Comparison of ENCODE assay signal across 8 mouse cellular contexts in genomic region chr5:140505208-140505780, GRCm38 (mm10). TPM values are rescaled to one million over a fixed set of nuclear protein-coding genes. Genes with fewer than 3 reads are reported as not detected.
A peak's percentile ranks its signal among the peaks of the same experiment; 100 is the strongest.
DNase-seq lines count a peak whose midpoint lies in the region; ATAC-seq lines count a peak whose summit lies in the region.

Chst12 (plus strand) TSS chr5:140505550.

- H3K27me3 ChIP-seq in heart, embryonic 14.5 days (ENCODE audit: control insufficient read depth, insufficient read depth, low read length), result no peaks in the 10 kb centered on the region
- no peaks in the 10 kb centered on the region for H3K27me3 ChIP-seq in liver, embryonic 13.5 days
- H3K27me3 ChIP-seq in stomach, embryonic 16.5 days (ENCODE audit: control insufficient read depth, insufficient read depth, low read length), result no peaks in the 10 kb centered on the region

- H3K36me3 ChIP-seq in heart, embryonic 14.5 days (ENCODE audit: control insufficient read depth, insufficient read depth, low read length), result no peaks in the 10 kb centered on the region
- H3K36me3 ChIP-seq in liver, embryonic 13.5 days, result no peaks in the 10 kb centered on the region
- no peaks in the 10 kb centered on the region for H3K36me3 ChIP-seq in stomach, embryonic 16.5 days (ENCODE audit: control insufficient read depth, insufficient read depth, low read length)

- under 1% methylated on average over 38 of the region's 38 CpGs for WGBS in heart, embryonic 14.5 days
- WGBS in liver, embryonic 13.5 days (ENCODE audit: insufficient replicate concordance), result under 1% methylated on average over 38 of the region's 38 CpGs
- WGBS in stomach, embryonic 16.5 days, result under 1% methylated on average over 38 of the region's 38 CpGs

- H3K9ac ChIP-seq in heart, embryonic 14.5 days (ENCODE audit: low read length), result peak within 1 kb of the TSS; percentile 75
- H3K9ac ChIP-seq in liver, embryonic 13.5 days, result peak within 1 kb of the TSS; percentile 72
- peak within 1 kb of the TSS; percentile 78 for H3K9ac ChIP-seq in stomach, embryonic 16.5 days (ENCODE audit: low read length)

- peak; percentile 92 for ATAC-seq in CD4-positive, CD25-positive, alpha-beta regulatory T cell, adult 4 months
- peak; percentile 95 for ATAC-seq in heart, embryonic 14.5 days (ENCODE audit: insufficient number of reproducible peaks, insufficient read depth, low FRiP score, low read depth)
- ATAC-seq in liver, embryonic 13.5 days (ENCODE audit: low read depth), result peak; percentile 88
- peak; percentile 96 for ATAC-seq in stomach, embryonic 16.5 days (ENCODE audit: insufficient read depth, low FRiP score)

- H3K27ac ChIP-seq in heart, embryonic 14.5 days (replicated peaks in 1 of 2; ENCODE audit: control insufficient read depth in 1 of 2, insufficient read depth in 1 of 2, low read depth in 2 of 2, low read length in 2 of 2), result peak within 1 kb of the TSS in 1 of 2 experiments; percentile 45; a peak in 2 of 4 replicates
- peak within 1 kb of the TSS; percentile 79 for H3K27ac ChIP-seq in liver, embryonic 13.5 days
- peak within 1 kb of the TSS; percentile 73 for H3K27ac ChIP-seq in stomach, embryonic 16.5 days (ENCODE audit: low read length)

- H3K4me2 ChIP-seq in heart, embryonic 14.5 days (ENCODE audit: low read length), result peak within 1 kb of the TSS; percentile 85
- peak within 1 kb of the TSS; percentile 86 for H3K4me2 ChIP-seq in liver, embryonic 13.5 days
- peak within 1 kb of the TSS; percentile 76 for H3K4me2 ChIP-seq in stomach, embryonic 16.5 days (ENCODE audit: low read depth, low read length)

- DNase-seq in c-Kit-negative CD71-positive TER-119-positive erythroid progenitor cells, embryonic 14.5 days (ENCODE audit: low read depth, low spot score), result peak; percentile 94
- DNase-seq in fibroblast of lung, adult 2 months (ENCODE audit: low read depth), result peak; percentile 99
- DNase-seq in kidney, postnatal 14 days, result peak; percentile 99
- peak; percentile 99 for DNase-seq in liver, embryonic 13.5 days
- DNase-seq in neural tube, embryonic 10.5 days (ENCODE audit: extremely low spot score, low spot score), result peak; percentile 99

- peaks cover 28 to 45% of the 10 kb centered on the region in 2 experiments; a peak in 3 of 4 replicates for H3K4me1 ChIP-seq in heart, embryonic 14.5 days (ENCODE audit: control insufficient read depth in 2 of 2, insufficient read depth in 2 of 2, low read length in 2 of 2)
- H3K4me1 ChIP-seq in liver, embryonic 13.5 days (replicated peaks), result peaks cover 96% of the 10 kb centered on the region
- H3K4me1 ChIP-seq in stomach, embryonic 16.5 days (ENCODE audit: control insufficient read depth, insufficient read depth, low read length), result peaks cover 35% of the 10 kb centered on the region

- peak within 1 kb of the TSS; percentile 47 to 56 for H3K4me3 ChIP-seq in heart, embryonic 14.5 days (ENCODE audit: control insufficient read depth in 1 of 2, insufficient read depth in 1 of 2, low read depth in 1 of 2, low read length in 2 of 2)
- peak within 1 kb of the TSS; percentile 66 for H3K4me3 ChIP-seq in liver, embryonic 13.5 days (replicated peaks)
- H3K4me3 ChIP-seq in stomach, embryonic 16.5 days (replicated peaks; ENCODE audit: low read length), result peak within 1 kb of the TSS; percentile 69

- H3K9me3 ChIP-seq in heart, embryonic 14.5 days (ENCODE audit: control insufficient read depth, low read length), result no peaks in the 10 kb centered on the region
- H3K9me3 ChIP-seq in liver, embryonic 13.5 days (replicated peaks), result no peaks in the 10 kb centered on the region
- H3K9me3 ChIP-seq in stomach, embryonic 16.5 days (replicated peaks; ENCODE audit: control insufficient read depth, low read length), result no peaks in the 10 kb centered on the region

RNA-seq across cellular contexts. Expression of gene Chst12, which starts in this region (rescaled TPM):
- 10 to 100 TPM; 31.8 to 44.3 TPM for polyA plus RNA-seq in CD4-positive, CD25-positive, alpha-beta regulatory T cell, adult 4 months (2017; shearing (Covaris generic))
- 11.0 and 11.5 TPM in 2 replicates for polyA plus RNA-seq in heart, embryonic 14.5 days (2014; fragmentation: Nextera tagmentation; extraction: Ambion mirVana)
- polyA plus RNA-seq in liver, embryonic 13.5 days (2015; fragmentation: Nextera tagmentation; extraction: Ambion mirVana), result 9.3 and 9.9 TPM in 2 replicates
- 22.6 and 27.4 TPM in 2 replicates for polyA plus RNA-seq in stomach, embryonic 16.5 days (2015; fragmentation: Nextera tagmentation; extraction: Ambion mirVana)
